Mouse (Mus musculus): ENCODE data around the gene Ccdc57. TPM values are rescaled to one million over a fixed set of nuclear protein-coding genes. Genes with fewer than 3 reads are reported as not detected.
"Not testable (repeated sequence)": the region's sequence is repeated elsewhere in the genome, so short reads cannot be mapped to it uniquely, and the experiment has no call there.

Gene Ccdc57
- polyA plus RNA-seq, 1 experiment from 2014 or later: 8.4 TPM

- DNase-seq (ENCODE audit: low read depth, low spot score) (no peak), ATAC-seq (no peak)
- no peaks in the 10 kb centered on the region for H3K27me3 ChIP-seq
- POLR2A ChIA-PET: interaction anchor here (0.9 to 1.2 kb wide), 3 partner anchors 9 to 30 kb away, joined by 3 read pairs; no protein-coding TSS in a partner anchor
- in situ Hi-C loops (cut with MboI; ENCODE audit: low pct_unique_long_range_greater_than_20kb): no loop called here
- CTCF ChIA-PET: interaction anchor here (0.7 to 1.1 kb wide), 4 partner anchors 9 to 29 kb away, joined by 3 to 4 read pairs (median 3); partner anchors contain the start of gene Fasn
- no peak for TF ChIP-seq CTCF (IDR thresholded peaks at IDR 0.05)
These were observed 80.4 kb downstream of the Ccdc57 start for GRCm38 (mm10) chr11:120852083-120852935.

- no peak for TF ChIP-seq CTCF (IDR thresholded peaks at IDR 0.05)
- ChIA-PET CTCF (interaction anchor here (0.7 to 1.7 kb wide), 4 partner anchors 9 to 29 kb away, joined by 3 to 4 read pairs (median 3); partner anchors contain the start of gene Fasn), POLR2A (interaction anchor here (0.9 to 1.2 kb wide), 3 partner anchors 10 to 31 kb away, joined by 3 to 4 read pairs (median 3); partner anchors contain the start of gene Fasn)
- DNase-seq (ENCODE audit: low read depth, low spot score) (no peak), ATAC-seq (no peak)
- H3K27me3 ChIP-seq: no peaks in the 10 kb centered on the region
- in situ Hi-C loops (cut with MboI; ENCODE audit: low pct_unique_long_range_greater_than_20kb): no loop called here
These were observed 81.1 kb downstream of the Ccdc57 start for GRCm38 (mm10) chr11:120851582-120851981.

GRCm38 (mm10) chr11:120851132-120851531, 81.5 kb downstream of the Ccdc57 start:
- ChIA-PET POLR2A (interaction anchor here (0.9 to 1.1 kb wide), 2 partner anchors 27 to 31 kb away, joined by 3 to 4 read pairs; partner anchors contain the start of gene Fasn), CTCF (interaction anchor here (0.8 to 1.7 kb wide), 4 partner anchors 9 to 28 kb away, joined by 3 to 4 read pairs (median 3); no protein-coding TSS in a partner anchor)
- no peak for DNase-seq (ENCODE audit: low read depth, low spot score)
- no peak for TF ChIP-seq CTCF (IDR thresholded peaks at IDR 0.05)
- ATAC-seq: no peak
- in situ Hi-C loops (cut with MboI; ENCODE audit: low pct_unique_long_range_greater_than_20kb): no loop called here
- no peaks in the 10 kb centered on the region for H3K27me3 ChIP-seq

DNA sequence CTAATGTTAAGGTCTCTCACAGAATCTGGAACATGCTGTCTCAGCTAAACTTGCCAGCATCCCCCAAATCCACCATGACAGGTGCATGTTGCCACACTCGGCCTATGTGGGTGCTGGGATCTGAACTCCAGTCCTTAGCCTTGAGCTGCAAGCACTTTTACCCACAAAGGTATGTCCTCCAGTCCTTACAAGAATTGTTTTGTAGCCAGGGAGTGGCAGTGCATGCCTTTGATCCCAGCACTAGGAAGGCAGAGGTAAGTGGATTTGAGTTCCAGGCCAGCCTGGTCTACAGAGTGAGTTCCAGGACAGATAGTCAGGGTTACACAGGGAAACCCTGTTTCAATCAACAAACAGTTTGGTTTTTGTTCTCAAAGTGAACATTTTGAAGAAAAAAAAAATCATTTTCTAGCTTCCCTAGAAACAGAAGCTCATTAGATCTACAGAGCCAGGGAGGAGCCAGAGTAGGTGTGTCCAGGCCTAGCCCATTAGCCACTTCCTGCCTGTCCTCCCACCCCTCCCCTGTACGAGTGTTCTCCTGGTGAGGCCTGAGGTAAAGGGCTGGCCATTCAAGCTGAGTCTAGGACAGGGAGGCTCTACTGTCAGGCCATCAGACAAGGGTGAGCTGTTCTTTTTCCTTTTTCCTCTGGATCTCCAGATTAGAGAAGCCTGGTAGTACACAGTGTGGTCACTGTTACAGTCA, 82.2 kb downstream of the Ccdc57 start:
- CTCF ChIA-PET: interaction anchor here (1.3 to 1.7 kb wide), 3 partner anchors 9 to 17 kb away, joined by 3 read pairs; no protein-coding TSS in a partner anchor
- ATAC-seq (no peak), DNase-seq (ENCODE audit: low read depth, low spot score) (no peak)
- POLR2A ChIA-PET: interaction anchor here (0.8 to 1.1 kb wide), 2 partner anchors 26 to 27 kb away, joined by 3 to 4 read pairs; partner anchors contain the start of gene Fasn
- no peaks in the 10 kb centered on the region for H3K27me3 ChIP-seq
- in situ Hi-C loops (cut with MboI; ENCODE audit: low pct_unique_long_range_greater_than_20kb): no loop called here
- no peak for TF ChIP-seq CTCF (IDR thresholded peaks at IDR 0.05)

GRCm38 (mm10) chr11:120846725-120847475, 85.8 kb downstream of the Ccdc57 start:
- ChIA-PET POLR2A (no interaction called here), CTCF (no interaction called here)
- DNase-seq (ENCODE audit: low read depth, low spot score) (no peak), ATAC-seq (no peak)
- no peaks in the 10 kb centered on the region for H3K27me3 ChIP-seq
- no peak for TF ChIP-seq CTCF (IDR thresholded peaks at IDR 0.05)
- in situ Hi-C loops (cut with MboI; ENCODE audit: low pct_unique_long_range_greater_than_20kb): no loop called here

- ATAC-seq (no peak), DNase-seq (ENCODE audit: low read depth, low spot score) (no peak)
- no peak for TF ChIP-seq CTCF (IDR thresholded peaks at IDR 0.05)
- in situ Hi-C loops (cut with MboI; ENCODE audit: low pct_unique_long_range_greater_than_20kb): no loop called here
- no peaks in the 10 kb centered on the region for H3K27me3 ChIP-seq
- CTCF ChIA-PET: no interaction called here
- POLR2A ChIA-PET: no interaction called here
These were observed 88.3 kb downstream of the Ccdc57 start for GRCm38 (mm10) chr11:120844329-120844728.

- ATAC-seq: no peak
- CTCF ChIA-PET: no interaction called here
- in situ Hi-C loops (cut with MboI; ENCODE audit: low pct_unique_long_range_greater_than_20kb): no loop called here
These were observed 99.0 kb downstream of the Ccdc57 start for GRCm38 (mm10) chr11:120833555-120834280.

DNA sequence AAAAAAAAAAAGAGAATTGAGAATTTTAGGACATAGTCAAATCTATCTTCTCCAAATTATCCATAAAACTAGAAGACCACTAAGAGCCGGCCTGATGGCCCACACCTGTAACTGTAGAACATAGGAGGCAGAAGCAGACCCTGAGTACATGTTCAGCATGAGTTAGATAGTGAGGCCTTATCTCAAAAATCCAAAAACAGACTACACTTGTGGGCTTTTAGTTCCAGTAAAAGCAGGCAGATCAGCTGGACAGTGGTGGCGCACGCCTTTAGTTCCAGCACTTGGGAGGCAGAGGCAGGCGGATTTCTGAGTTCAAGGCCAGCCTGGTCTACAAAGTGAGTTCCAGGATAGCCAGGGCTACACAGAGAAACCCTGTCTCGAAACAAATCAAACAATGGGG, 99.7 kb downstream of the Ccdc57 start:
- POLR2A ChIA-PET: interaction anchor here (1.0 kb wide), 1 partner anchor 10 kb away, joined by 3 read pairs; no protein-coding TSS in a partner anchor

More at GRCm38 (mm10) chr11:120833555-120834280, 99.0 kb downstream of the Ccdc57 start:
- TF ChIP-seq CTCF (IDR thresholded peaks at IDR 0.05): no peak
- H3K27me3 ChIP-seq: no peaks in the 10 kb centered on the region
- POLR2A ChIA-PET: interaction anchor here (0.7 to 1.0 kb wide), 2 partner anchors 10 to 11 kb away, joined by 3 to 4 read pairs; no protein-coding TSS in a partner anchor
- DNase-seq (ENCODE audit: low read depth, low spot score): no peak

GRCm38 (mm10) chr11:120831659-120832440, 100.8 kb downstream of the Ccdc57 start:
- DNase-seq (ENCODE audit: low read depth, low spot score): no peak
- no peak for ATAC-seq
- ChIA-PET CTCF (no interaction called here), POLR2A (no interaction called here)
- no peak for TF ChIP-seq CTCF (IDR thresholded peaks at IDR 0.05)
- in situ Hi-C loops (cut with MboI; ENCODE audit: low pct_unique_long_range_greater_than_20kb): no loop called here
- H3K27me3 ChIP-seq: no peaks in the 10 kb centered on the region

More for the DNA sequence above, 99.7 kb downstream of the Ccdc57 start:
- DNase-seq (ENCODE audit: low read depth, low spot score); ATAC-seq; in situ Hi-C loops (cut with MboI; ENCODE audit: low pct_unique_long_range_greater_than_20kb); H3K27me3 ChIP-seq; CTCF ChIA-PET: not testable (repeated sequence)
